10 mouse cellular contexts compared by ENCODE assay signal in the genomic region with DNA sequence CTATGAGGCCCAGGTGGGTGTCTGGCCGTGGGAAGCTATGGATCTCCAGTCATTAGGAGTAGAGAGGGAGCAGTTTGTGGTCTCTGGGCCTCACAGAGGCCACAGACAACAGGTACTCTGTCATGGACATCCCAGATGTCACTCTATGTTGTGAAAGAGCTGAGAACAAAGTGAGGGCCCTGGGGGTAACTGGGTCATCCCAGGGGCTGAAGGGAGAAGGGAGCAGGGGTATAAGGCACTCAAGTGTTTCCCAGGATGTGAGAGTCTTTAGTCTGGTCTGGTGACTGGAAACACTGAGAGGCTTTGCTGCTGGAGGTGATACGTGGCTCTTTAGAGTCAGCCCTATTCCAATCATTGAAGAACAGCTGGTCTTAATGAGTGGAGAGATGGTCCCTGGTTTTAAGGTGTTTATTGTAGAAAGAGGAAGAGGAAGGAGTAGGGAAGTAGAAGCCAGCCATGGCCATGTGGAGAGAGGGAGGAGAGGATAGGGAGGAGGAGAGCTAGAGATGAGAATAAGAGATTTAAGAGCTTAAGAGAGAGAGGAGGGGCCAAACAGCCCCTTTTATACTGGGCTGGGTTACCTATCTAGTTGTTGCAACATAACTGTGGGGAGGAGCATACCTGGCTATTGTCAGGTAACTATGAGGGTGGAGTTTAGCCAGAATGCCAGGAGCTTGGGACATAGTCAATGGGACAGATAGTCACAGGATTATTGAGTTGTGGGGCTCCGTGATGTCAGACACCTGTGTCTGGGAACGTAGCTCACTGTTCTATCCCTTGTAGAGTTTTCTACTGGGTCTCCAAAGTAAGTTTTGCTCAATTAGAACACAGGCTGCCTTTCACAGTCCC. TPM values are rescaled to one million over a fixed set of nuclear protein-coding genes. Genes with fewer than 3 reads are reported as not detected.
DNase-seq lines count a peak whose midpoint lies in the region; ATAC-seq and TF ChIP-seq lines count a peak whose summit lies in the region.
"Not testable (repeated sequence)": the region's sequence is repeated elsewhere in the genome, so short reads cannot be mapped to it uniquely, and the experiment has no call there.
"Had no signal": no experiment of that assay in that cellular context is flagged by ENCODE, and none has a peak within 500 bp of the region (broad histone marks: within the 10 kb centered on the region; RNA-seq: fewer than 3 reads in every experiment).

No protein-coding gene starts in this region.

- not testable (repeated sequence) for TF ChIP-seq CTCF in kidney, postnatal 0 days (IDR thresholded peaks at IDR 0.05; ENCODE audit: low read depth); liver, postnatal 0 days (IDR thresholded peaks at IDR 0.05; ENCODE audit: low read depth)

- H3K27ac ChIP-seq in hindbrain, embryonic 11.5 days (ENCODE audit: low read depth, low read length); kidney, postnatal 0 days; liver, postnatal 0 days (ENCODE audit: low read depth); neural tube, embryonic 12.5 days: not testable (repeated sequence)

- ATAC-seq in hindbrain, embryonic 11.5 days (ENCODE audit: low FRiP score): peak; percentile 90
- peak; percentile 77 for ATAC-seq in kidney, postnatal 0 days (replicated peaks; ENCODE audit: low FRiP score, low read depth)
- peak; percentile 50 for ATAC-seq in liver, postnatal 0 days
- peak; percentile 75 for ATAC-seq in neural tube, embryonic 12.5 days (ENCODE audit: low FRiP score, low read depth)

- H3K4me1 ChIP-seq in hindbrain, embryonic 11.5 days (replicated peaks; ENCODE audit: control insufficient read depth, insufficient read depth, low read length); kidney, postnatal 0 days (replicated peaks; ENCODE audit: insufficient read depth, low read length); liver, postnatal 0 days (ENCODE audit: insufficient read depth); neural tube, embryonic 12.5 days: not testable (repeated sequence)

- not testable (repeated sequence) for H3K4me3 ChIP-seq in hindbrain, embryonic 11.5 days (ENCODE audit: low read depth, low read length); kidney, postnatal 0 days (replicated peaks; ENCODE audit: low read depth, low read length); liver, postnatal 0 days (ENCODE audit: low read depth, low read length); neural tube, embryonic 12.5 days

- not testable (repeated sequence) for TF ChIP-seq EP300 in liver, postnatal 0 days (IDR thresholded peaks at IDR 0.05; ENCODE audit: low read depth)

- not testable (repeated sequence) for H3K9me3 ChIP-seq in hindbrain, embryonic 11.5 days (ENCODE audit: control insufficient read depth, low read length); kidney, postnatal 0 days (replicated peaks; ENCODE audit: low read length); liver, postnatal 0 days (ENCODE audit: low read length)
- H3K9me3 ChIP-seq in neural tube, embryonic 12.5 days: peaks cover 17% of the 10 kb centered on the region

- not testable (repeated sequence) for H3K4me2 ChIP-seq in hindbrain, embryonic 11.5 days (replicated peaks; ENCODE audit: low read depth, low read length); kidney, postnatal 0 days (ENCODE audit: low read length); liver, postnatal 0 days (ENCODE audit: low read depth, low read length); neural tube, embryonic 12.5 days (replicated peaks)

- H3K27me3 ChIP-seq in hindbrain, embryonic 11.5 days (ENCODE audit: control insufficient read depth, insufficient read depth, low read length); kidney, postnatal 0 days (ENCODE audit: insufficient read depth, low read length); liver, postnatal 0 days (ENCODE audit: insufficient read depth, low read length); neural tube, embryonic 12.5 days (replicated peaks): not testable (repeated sequence)

- peak; percentile 44 for DNase-seq in ES-CJ7 (ENCODE audit: low read depth, low spot score)
- peak; percentile 1 to 5 for DNase-seq in cerebellum, postnatal 25 days
- peak; percentile 19 for DNase-seq in gastrocnemius, postnatal 25 days
- DNase-seq in hindbrain, embryonic 11.5 days (ENCODE audit: low spot score): peak; percentile 1
- not testable (repeated sequence) for DNase-seq in kidney, postnatal 0 days (ENCODE audit: low spot score)
- peak; percentile 19 for DNase-seq in liver, postnatal 0 days
- peak; percentile 11 for DNase-seq in thymus, postnatal 14 days

- 64% methylated on average over 3 of the region's 4 CpGs for WGBS in hindbrain, embryonic 11.5 days
- WGBS in kidney, postnatal 0 days: 53% methylated on average over 3 of the region's 4 CpGs
- WGBS in liver, postnatal 0 days (ENCODE audit: insufficient replicate concordance): 43% methylated on average over 3 of the region's 4 CpGs
- WGBS in neural tube, embryonic 12.5 days: 65% methylated on average over 4 of the region's 4 CpGs

- H3K9ac ChIP-seq in hindbrain, embryonic 11.5 days (ENCODE audit: low read depth, low read length); kidney, postnatal 0 days (ENCODE audit: low read depth, low read length); liver, postnatal 0 days (replicated peaks); neural tube, embryonic 12.5 days: not testable (repeated sequence)

- not testable (repeated sequence) for H3K36me3 ChIP-seq in hindbrain, embryonic 11.5 days (ENCODE audit: control insufficient read depth, insufficient read depth, low read length); kidney, postnatal 0 days (ENCODE audit: insufficient read depth, low read length); liver, postnatal 0 days (replicated peaks; ENCODE audit: insufficient read depth, low read length); neural tube, embryonic 12.5 days

RNA-seq across cellular contexts. Expression of a gene that starts 17.0 kb away (rescaled TPM):
- not detected for total RNA-seq in gastrocnemius, postnatal 25 days (2021)
- polyA plus RNA-seq in hindbrain, embryonic 11.5 days (2014; fragmentation: Nextera tagmentation; extraction: Ambion mirVana): not detected in 2 replicates
- not detected in 2 replicates for polyA plus RNA-seq in kidney, postnatal 0 days (2015; fragmentation: Nextera tagmentation; extraction: Ambion mirVana)
- polyA plus RNA-seq in liver, postnatal 0 days (2015; fragmentation: Nextera tagmentation; extraction: Ambion mirVana): not detected in 2 replicates
- not detected in 2 replicates for polyA plus RNA-seq in neural tube, embryonic 12.5 days (2016; fragmentation: Nextera tagmentation; extraction: Ambion mirVana)
- total RNA-seq: gastrocnemius, adult 8-10 months had no signal
- polyA plus RNA-seq: macrophage had no signal
